Mouse (Mus musculus): ENCODE data around the gene Pip5kl1. TPM values are rescaled to one million over a fixed set of nuclear protein-coding genes. Genes with fewer than 3 reads are reported as not detected.

Gene Pip5kl1
- polyA plus RNA-seq, 1 experiment from 2014 or later: 0.42 TPM

DNA sequence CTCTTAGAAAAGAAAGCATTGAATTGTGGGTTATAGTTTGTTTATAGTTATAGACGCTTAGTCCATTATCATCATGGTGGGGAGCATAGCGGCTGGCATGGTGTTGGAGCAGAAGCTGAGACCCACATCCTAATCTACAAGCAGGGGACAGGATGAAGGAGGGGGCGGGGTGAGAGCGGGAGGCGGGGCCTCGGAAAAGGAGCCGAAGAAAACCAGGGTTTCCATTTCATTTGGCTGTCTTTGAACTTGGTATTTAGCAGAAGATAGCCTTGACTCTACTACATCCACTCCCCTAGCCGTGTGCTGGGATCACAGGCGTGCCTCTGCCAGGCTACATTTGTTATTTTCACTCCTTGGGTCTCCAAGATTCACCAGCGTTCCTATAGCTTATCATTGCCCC is 30.0 kb downstream of the Pip5kl1 start:
- no peaks in the 10 kb centered on the region for H3K27me3 ChIP-seq (ENCODE audit: insufficient read depth, low read length)
- no peaks in the 10 kb centered on the region for H3K36me3 ChIP-seq (ENCODE audit: insufficient read depth, low read length)
- no peak overlapping the region for H3K27ac ChIP-seq
- H3K4me1 ChIP-seq (replicated peaks; ENCODE audit: insufficient read depth, low read length): peaks cover 7% of the 10 kb centered on the region
- ATAC-seq (replicated peaks; ENCODE audit: low FRiP score, low read depth) (no peak), DNase-seq (ENCODE audit: low spot score) (no peak)
- no peak overlapping the region for H3K9ac ChIP-seq (ENCODE audit: low read depth, low read length)
- H3K4me2 ChIP-seq (ENCODE audit: low read length): no peak overlapping the region
- no peak overlapping the region for H3K4me3 ChIP-seq (replicated peaks; ENCODE audit: low read depth, low read length)
- no peak for TF ChIP-seq CTCF (IDR thresholded peaks at IDR 0.05; ENCODE audit: low read depth)
- WGBS: 42% methylated on average over 10 of the region's 10 CpGs
- no peaks in the 10 kb centered on the region for H3K9me3 ChIP-seq (replicated peaks; ENCODE audit: low read length)

- peak; percentile 64 for ATAC-seq (replicated peaks; ENCODE audit: low FRiP score, low read depth)
- Histone ChIP-seq H3K9ac (ENCODE audit: low read depth, low read length) (peak overlapping the region; percentile 66), H3K27ac (peak overlapping the region; percentile 10; the same call in 1 of the 2 replicates), H3K4me1 (replicated peaks; ENCODE audit: insufficient read depth, low read length) (peaks cover 11% of the 10 kb centered on the region), H3K27me3 (ENCODE audit: insufficient read depth, low read length) (no peaks in the 10 kb centered on the region), H3K4me2 (ENCODE audit: low read length) (peak overlapping the region; percentile 81), H3K36me3 (ENCODE audit: insufficient read depth, low read length) (no peaks in the 10 kb centered on the region), H3K4me3 (replicated peaks; ENCODE audit: low read depth, low read length) (peak overlapping the region; percentile 61), H3K9me3 (replicated peaks; ENCODE audit: low read length) (no peaks in the 10 kb centered on the region)
- TF ChIP-seq CTCF (IDR thresholded peaks at IDR 0.05; ENCODE audit: low read depth): peak; percentile 80
- 13% methylated on average over 46 of the region's 55 CpGs for WGBS
- DNase-seq (ENCODE audit: low spot score): peak; percentile 88
Observed at GRCm38 (mm10) chr2:32606161-32607142, 31.9 kb downstream of the Pip5kl1 start.

GRCm38 (mm10) chr2:32607262-32607947 is 32.8 kb downstream of the Pip5kl1 start:
- no peaks in the 10 kb centered on the region for H3K9me3 ChIP-seq (replicated peaks; ENCODE audit: low read length)
- peaks cover 5% of the 10 kb centered on the region; the same call in 1 of the 2 replicates for H3K4me1 ChIP-seq (replicated peaks; ENCODE audit: insufficient read depth, low read length)

GRCm38 (mm10) chr2:32608141-32608777 is 33.7 kb downstream of the Pip5kl1 start:
- Histone ChIP-seq H3K27ac (peak overlapping the region; percentile 63), H3K4me1 (replicated peaks; ENCODE audit: insufficient read depth, low read length) (peaks cover 4% of the 10 kb centered on the region; the same call in 1 of the 2 replicates), H3K4me2 (ENCODE audit: low read length) (peak overlapping the region; percentile 81), H3K9ac (ENCODE audit: low read depth, low read length) (peak overlapping the region; percentile 3; the same call in 1 of the 2 replicates), H3K9me3 (replicated peaks; ENCODE audit: low read length) (no peaks in the 10 kb centered on the region), H3K36me3 (ENCODE audit: insufficient read depth, low read length) (no peaks in the 10 kb centered on the region), H3K4me3 (replicated peaks; ENCODE audit: low read depth, low read length) (peak overlapping the region; percentile 61), H3K27me3 (ENCODE audit: insufficient read depth, low read length) (no peaks in the 10 kb centered on the region)
- peak; percentile 32; the same call in 1 of the 2 replicates for TF ChIP-seq CTCF (IDR thresholded peaks at IDR 0.05; ENCODE audit: low read depth)
- 4% methylated on average over 25 of the region's 25 CpGs for WGBS
- DNase-seq (ENCODE audit: low spot score) (peak; percentile 85), ATAC-seq (replicated peaks; ENCODE audit: low FRiP score, low read depth) (peak; percentile 64)

More at GRCm38 (mm10) chr2:32607262-32607947, 32.8 kb downstream of the Pip5kl1 start:
- H3K4me3 ChIP-seq (replicated peaks; ENCODE audit: low read depth, low read length): peak overlapping the region; percentile 61
- no peaks in the 10 kb centered on the region for H3K36me3 ChIP-seq (ENCODE audit: insufficient read depth, low read length)
- no peak for TF ChIP-seq CTCF (IDR thresholded peaks at IDR 0.05; ENCODE audit: low read depth)
- DNase-seq (ENCODE audit: low spot score) (peak; percentile 60), ATAC-seq (replicated peaks; ENCODE audit: low FRiP score, low read depth) (no peak)
- peak overlapping the region; percentile 66 for H3K9ac ChIP-seq (ENCODE audit: low read depth, low read length)
- H3K27ac ChIP-seq: peak overlapping the region; percentile 10; the same call in 1 of the 2 replicates
- WGBS: 3% methylated on average over 34 of the region's 34 CpGs
- H3K27me3 ChIP-seq (ENCODE audit: insufficient read depth, low read length): no peaks in the 10 kb centered on the region
- peak overlapping the region; percentile 81 for H3K4me2 ChIP-seq (ENCODE audit: low read length)

DNA sequence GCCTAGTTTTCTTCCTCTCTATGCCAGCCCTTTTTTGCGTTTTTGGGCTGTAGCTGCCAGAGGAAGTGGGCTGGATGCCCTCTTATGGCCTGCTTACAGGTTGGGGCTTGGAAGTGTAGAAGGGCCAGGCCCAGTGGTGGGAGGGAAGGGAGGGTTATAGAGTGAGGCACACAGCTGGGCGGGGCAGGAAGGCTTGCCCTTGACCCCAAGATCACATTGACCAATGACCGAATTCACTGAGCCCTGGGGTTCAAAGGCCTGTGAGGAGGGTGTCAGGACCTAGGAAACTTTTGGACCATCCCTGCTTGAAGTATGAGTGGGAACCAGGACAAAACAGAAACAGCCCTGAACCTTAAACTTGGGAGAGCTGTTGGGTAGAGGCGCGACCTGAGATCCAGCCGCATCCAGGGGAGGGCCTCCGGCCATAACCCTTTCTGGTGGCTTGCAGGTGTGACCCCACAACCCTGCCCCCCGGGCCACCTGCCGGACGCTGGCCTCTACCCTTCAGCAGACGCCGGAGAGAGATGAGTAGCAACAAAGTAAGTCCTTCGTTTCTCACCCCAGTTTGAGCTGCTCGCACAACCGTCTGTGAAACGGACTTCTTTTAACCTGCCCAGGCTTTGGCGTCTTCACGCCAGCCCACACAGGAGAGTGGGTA is 34.3 kb downstream of the Pip5kl1 start:
- no peak for TF ChIP-seq CTCF (IDR thresholded peaks at IDR 0.05; ENCODE audit: low read depth)
- Histone ChIP-seq H3K36me3 (ENCODE audit: insufficient read depth, low read length) (no peaks in the 10 kb centered on the region), H3K27me3 (ENCODE audit: insufficient read depth, low read length) (no peaks in the 10 kb centered on the region), H3K4me3 (replicated peaks; ENCODE audit: low read depth, low read length) (peak overlapping the region; percentile 61), H3K9me3 (replicated peaks; ENCODE audit: low read length) (no peaks in the 10 kb centered on the region), H3K4me1 (replicated peaks; ENCODE audit: insufficient read depth, low read length) (peaks cover 4% of the 10 kb centered on the region; the same call in 1 of the 2 replicates), H3K27ac (peak overlapping the region; percentile 63), H3K4me2 (ENCODE audit: low read length) (peak overlapping the region; percentile 81), H3K9ac (ENCODE audit: low read depth, low read length) (peak overlapping the region; percentile 3; the same call in 1 of the 2 replicates)
- ATAC-seq (replicated peaks; ENCODE audit: low FRiP score, low read depth) (peak; percentile 11; the same call in 1 of the 2 replicates), DNase-seq (ENCODE audit: low spot score) (no peak)
- WGBS: 38% methylated on average over 18 of the region's 18 CpGs

All from kidney, postnatal 0 days (tissue).